Mouse (Mus musculus): ENCODE measurements around the gene Golim4.

DNA sequence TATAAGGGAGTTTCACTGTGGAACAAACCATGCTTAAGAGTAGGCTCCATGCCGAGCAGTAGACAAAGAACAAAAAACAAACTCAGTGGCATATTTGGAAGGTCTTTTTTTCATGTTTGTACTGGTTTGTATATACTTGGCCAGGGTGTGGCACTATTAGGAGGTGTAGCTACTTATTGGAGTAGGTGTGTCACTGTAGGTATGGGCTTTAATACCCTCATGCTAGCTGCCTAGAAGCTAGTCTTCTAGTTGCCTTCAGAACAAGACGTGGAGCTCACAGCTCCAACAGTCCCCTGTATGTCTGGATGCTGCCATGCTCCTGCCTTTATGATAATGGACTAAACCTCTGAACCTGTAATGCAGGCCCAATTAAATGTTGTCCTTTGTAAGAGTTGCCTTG, 20.6 kb downstream of the Golim4 start:
- TF ChIP-seq CTCF (IDR thresholded peaks at IDR 0.05; ENCODE audit: borderline replicate concordance, insufficient read depth, low read depth, low read length) = no peak
- TF ChIP-seq POLR2A (IDR thresholded peaks at IDR 0.05; ENCODE audit: borderline replicate concordance, insufficient read depth, low read length) = no peak
